Mouse (Mus musculus): ENCODE results near the gene Kcnk1.

Kcnk1 gene

DNA sequence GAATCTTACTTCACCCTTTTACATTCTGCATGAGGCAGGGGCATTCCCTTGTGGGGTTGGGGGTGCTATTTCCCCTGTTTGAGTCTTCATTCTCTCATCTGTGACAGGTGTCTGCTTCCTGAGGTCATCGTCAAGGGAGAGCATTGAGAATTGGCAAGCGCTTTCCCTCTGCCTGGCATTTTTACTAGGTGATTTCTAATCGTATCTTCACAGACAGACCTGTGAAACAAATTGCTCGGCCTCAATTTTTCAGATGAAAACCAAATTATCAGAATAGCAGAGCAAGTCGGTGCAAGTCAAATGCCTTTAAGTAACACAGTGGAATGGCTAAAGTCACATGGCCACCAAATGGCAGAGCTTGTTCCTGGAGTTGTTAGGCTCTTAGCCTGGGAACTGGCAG, 41.4 kb downstream of the Kcnk1 start:
- DNase-seq (ENCODE audit: extremely low read depth, low read depth, low spot score), result no peak

- no peak for DNase-seq (ENCODE audit: extremely low read depth, low read depth, low spot score)
Observed at GRCm38 (mm10) chr8:126045751-126046150, 50.8 kb downstream of the Kcnk1 start.

GRCm38 (mm10) chr8:126053911-126054310, 58.9 kb downstream of the Kcnk1 start:
- no peak for DNase-seq (ENCODE audit: extremely low read depth, low read depth, low spot score)

DNA sequence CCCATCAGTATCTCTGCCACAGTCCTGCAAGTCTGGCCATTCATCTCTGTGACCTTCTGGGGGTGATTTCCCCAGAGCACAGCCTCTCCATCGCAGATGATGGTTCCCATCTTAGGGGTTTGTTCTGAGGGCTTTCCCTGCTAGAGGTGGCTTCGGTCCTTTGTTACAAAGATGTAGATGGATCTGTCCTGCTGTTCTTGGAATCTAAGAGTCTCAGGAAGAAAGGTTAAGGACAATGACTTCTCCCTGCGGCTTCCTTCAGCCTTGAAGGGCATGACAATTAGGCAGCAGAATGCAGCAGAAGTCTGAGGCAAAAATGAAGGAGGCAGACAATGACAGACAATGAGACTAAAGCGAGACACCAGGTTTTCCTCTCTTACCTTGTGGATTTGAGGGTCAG, 63.9 kb downstream of the Kcnk1 start:
- no peak for DNase-seq (ENCODE audit: extremely low read depth, low read depth, low spot score)

GRCm38 (mm10) chr8:126062844-126063243, 67.9 kb downstream of the Kcnk1 start:
- DNase-seq (ENCODE audit: extremely low read depth, low read depth, low spot score), result no peak

DNA sequence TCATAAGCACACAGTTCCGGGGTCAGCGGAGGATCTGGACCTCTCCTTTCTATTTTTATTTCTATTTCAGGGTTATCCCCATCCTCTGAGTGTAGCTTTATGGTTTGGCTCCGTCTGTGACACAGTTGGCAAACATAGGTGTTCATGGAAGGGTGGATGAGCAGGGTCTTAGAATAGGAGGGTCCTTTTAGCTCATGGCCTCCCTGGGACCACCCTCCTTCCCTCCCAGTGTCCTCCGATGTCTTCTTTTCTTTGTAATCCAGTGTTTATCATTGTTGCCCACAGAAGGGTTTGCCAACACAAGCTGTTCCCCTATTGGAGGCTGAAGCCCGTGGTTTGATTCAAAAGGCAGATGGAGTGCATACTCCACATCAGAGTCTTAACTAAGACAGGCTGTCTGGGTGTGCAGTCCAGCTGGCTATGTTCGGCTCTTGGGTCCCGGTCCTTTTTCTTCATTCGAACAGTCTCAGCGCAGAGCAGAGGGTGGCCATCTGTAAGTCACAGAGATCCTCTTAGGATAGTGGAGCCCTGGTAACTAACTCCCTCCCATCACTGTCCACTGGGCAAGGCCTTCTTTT, 69.0 kb downstream of the Kcnk1 start:
- no peak for DNase-seq (ENCODE audit: extremely low read depth, low read depth, low spot score)

DNA sequence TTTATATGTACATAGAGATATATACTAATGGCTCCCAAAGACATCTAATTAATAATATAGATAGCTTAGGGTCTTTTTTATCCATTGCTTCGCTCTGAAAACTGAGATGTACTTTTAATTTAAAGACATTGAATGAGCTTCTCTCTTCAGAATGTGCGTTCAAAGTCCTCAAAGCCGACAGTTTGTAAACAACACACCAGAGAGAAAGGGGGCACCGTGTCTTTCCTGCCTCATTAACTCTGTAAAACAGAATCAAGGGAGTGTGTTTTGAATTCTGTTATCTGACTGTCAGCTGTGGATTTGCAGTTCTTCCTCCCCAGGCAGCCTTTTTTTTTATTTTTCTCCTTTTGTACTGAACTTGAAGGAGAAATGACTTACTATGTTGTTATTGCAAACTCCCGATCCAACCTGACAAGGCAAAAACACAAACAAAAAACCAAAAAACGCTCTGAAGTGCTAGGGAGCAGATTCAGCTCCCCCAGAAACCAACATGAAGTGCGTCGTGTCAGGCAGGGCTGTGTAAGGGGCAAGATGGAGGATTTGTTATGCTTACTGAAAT, 69.7 kb downstream of the Kcnk1 start:
- no peak for DNase-seq (ENCODE audit: extremely low read depth, low read depth, low spot score)

DNA sequence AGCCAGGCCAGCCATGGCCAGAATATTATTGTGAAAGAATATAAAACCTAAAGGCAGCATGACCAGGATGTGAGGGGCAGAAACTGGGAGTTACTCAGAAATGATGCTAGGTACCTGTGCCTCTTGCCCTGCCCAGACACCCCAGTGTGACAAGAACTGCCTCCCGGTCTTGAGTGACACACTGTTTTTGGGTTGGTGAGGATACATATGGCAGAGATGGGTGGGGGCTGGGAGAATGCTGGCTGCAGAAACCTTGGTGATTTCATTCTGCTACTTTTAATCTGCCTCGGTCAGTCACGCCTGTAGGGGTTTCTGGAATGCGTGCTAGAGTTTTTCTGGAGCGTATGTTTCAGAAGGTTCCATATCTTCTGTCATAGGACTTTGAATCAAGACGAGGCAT, 72.3 kb downstream of the Kcnk1 start:
- no peak for DNase-seq (ENCODE audit: extremely low read depth, low read depth, low spot score)

DNA sequence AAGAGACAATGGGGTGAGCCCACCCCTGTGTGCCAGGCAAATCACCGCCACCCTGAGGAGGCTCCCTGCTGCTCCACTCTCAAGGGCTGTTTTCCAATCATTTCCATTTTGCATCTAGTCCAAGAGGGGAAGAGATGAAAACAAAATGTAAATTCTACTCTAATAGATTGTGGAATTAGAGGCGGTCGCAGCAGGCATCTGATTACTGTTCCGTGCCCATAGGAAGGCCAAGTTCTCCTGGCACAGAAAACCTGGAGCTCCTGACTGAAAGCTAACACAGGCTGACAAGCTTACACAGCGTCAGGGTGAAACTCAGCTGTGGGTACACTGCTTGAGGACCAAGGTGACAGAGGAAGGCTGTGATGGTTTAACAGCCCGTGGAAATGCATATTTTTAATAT, 73.2 kb downstream of the Kcnk1 start:
- no peak for DNase-seq (ENCODE audit: extremely low read depth, low read depth, low spot score)

- DNase-seq (ENCODE audit: extremely low read depth, low read depth, low spot score), result peak; percentile 34
Observed at GRCm38 (mm10) chr8:126072678-126073077, 77.7 kb downstream of the Kcnk1 start.

DNA sequence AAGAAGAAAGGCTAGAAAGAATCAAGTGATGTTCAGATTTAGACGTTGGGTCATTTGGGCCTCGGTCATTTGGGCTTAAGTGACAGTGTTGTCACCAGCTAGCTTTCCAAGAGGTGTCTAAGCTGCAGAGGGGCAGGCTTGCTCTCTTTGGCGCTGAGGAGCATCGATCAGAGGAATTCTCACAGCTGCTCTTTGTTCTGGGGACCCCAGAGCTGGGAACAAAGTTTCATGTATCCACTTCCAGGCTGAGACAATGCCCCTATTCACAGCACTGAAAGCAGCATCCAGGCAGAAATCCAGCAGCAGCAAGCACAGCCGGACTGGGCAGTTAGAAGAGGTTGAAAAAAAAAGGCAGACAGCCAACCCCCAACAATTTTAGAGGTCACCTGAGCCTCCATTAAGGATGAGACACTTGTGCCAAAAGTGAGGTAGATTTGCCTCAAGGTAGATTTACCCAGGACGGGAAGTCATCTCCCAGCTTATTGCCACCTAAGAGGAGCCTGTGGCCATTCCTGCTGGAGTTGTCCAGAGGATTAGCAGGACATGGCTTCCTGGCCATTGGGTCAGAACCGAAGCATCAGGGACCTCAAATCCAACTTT, 78.3 kb downstream of the Kcnk1 start:
- peak; percentile 97 for DNase-seq (ENCODE audit: extremely low read depth, low read depth, low spot score)

- DNase-seq (ENCODE audit: extremely low read depth, low read depth, low spot score), result peak; percentile 88
Observed at GRCm38 (mm10) chr8:126074111-126074510, 79.1 kb downstream of the Kcnk1 start.

DNA sequence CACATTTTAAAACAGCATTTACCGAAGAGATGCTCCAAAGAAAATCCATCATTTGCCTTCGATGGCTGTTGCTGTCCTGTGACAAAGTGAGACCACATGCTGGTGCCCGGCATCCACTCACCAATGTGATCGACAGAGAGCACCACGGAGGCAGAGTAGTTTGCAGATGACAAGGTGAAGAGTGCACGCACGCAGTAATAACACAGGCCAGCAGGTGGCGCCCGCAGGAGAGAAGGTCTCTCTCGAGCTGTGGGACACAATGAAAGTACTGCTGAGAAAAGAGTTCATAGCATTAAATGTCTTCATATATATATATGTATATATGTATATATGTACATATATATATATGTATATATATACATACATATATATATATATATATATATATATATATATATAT, 80.4 kb downstream of the Kcnk1 start:
- DNase-seq (ENCODE audit: extremely low read depth, low read depth, low spot score), result no peak
